Mouse (Mus musculus) common myeloid progenitor, adult 5-6 weeks (primary cell): Measurements from ENCODE around the gene Lix1l. TPM values are rescaled to one million over a fixed set of nuclear protein-coding genes. Genes with fewer than 3 reads are reported as not detected.

Source experiments
- ATAC-seq: replicated peaks from 2 replicates; pipeline ENCODE4 v1.8.0; 2016; ENCODE audit warnings: low read depth, mild to moderate bottlenecking, moderate TSS enrichment, inconsistent platforms; ENCODE audit not compliant: poor library complexity, severe bottlenecking
- total RNA-seq: library from RNA; stranded (forward); fragments of 200-1000, 187-1606 nt; gene quantifications from 2 replicates; pipeline ENCODE4 v1.2.3, GENCODE M21; 2017

Lix1l gene
- total RNA-seq, 1 experiment from 2014 or later: 3.2 TPM

GRCm38 (mm10) chr3:96564633-96565032 lies 36.3 kb upstream of the Lix1l start:
- peak; percentile 89 for ATAC-seq

- no peak for ATAC-seq
Observed at GRCm38 (mm10) chr3:96565105-96565504, 35.8 kb upstream of the Lix1l start.

- ATAC-seq: no peak
Observed at GRCm38 (mm10) chr3:96566661-96567450, 34.1 kb upstream of the Lix1l start.

- no peak for ATAC-seq
Observed at GRCm38 (mm10) chr3:96568605-96569004, 32.3 kb upstream of the Lix1l start.

GRCm38 (mm10) chr3:96569506-96569905 lies 31.4 kb upstream of the Lix1l start:
- no peak for ATAC-seq

GRCm38 (mm10) chr3:96569966-96570605 lies 30.9 kb upstream of the Lix1l start:
- ATAC-seq: no peak

GRCm38 (mm10) chr3:96570643-96571042 lies 30.3 kb upstream of the Lix1l start:
- no peak for ATAC-seq

- ATAC-seq: no peak
Observed at GRCm38 (mm10) chr3:96571336-96571735, 29.6 kb upstream of the Lix1l start.

- ATAC-seq: peak; percentile 35
Observed at GRCm38 (mm10) chr3:96571896-96572698, 28.9 kb upstream of the Lix1l start.

- ATAC-seq: no peak
Observed at GRCm38 (mm10) chr3:96573611-96574511, 27.1 kb upstream of the Lix1l start.

GRCm38 (mm10) chr3:96575272-96575984 lies 25.5 kb upstream of the Lix1l start:
- no peak for ATAC-seq

- no peak for ATAC-seq
Observed at GRCm38 (mm10) chr3:96576005-96576658, 24.8 kb upstream of the Lix1l start.

- peak; percentile 87 for ATAC-seq
Observed at GRCm38 (mm10) chr3:96576690-96577541, 24.0 kb upstream of the Lix1l start, which contains the start of gene Gm16253. Gene Gm16253 (plus strand): TSS chr3:96576984.

GRCm38 (mm10) chr3:96577566-96577965 lies 23.4 kb upstream of the Lix1l start:
- ATAC-seq: no peak

GRCm38 (mm10) chr3:96578561-96579238 lies 22.2 kb upstream of the Lix1l start:
- ATAC-seq: no peak

GRCm38 (mm10) chr3:96579239-96579750 lies 21.7 kb upstream of the Lix1l start:
- no peak for ATAC-seq

GRCm38 (mm10) chr3:96579885-96580454 lies 21.0 kb upstream of the Lix1l start:
- peak; percentile 80 for ATAC-seq
